Mouse (Mus musculus) kidney, adult 8-10 months (tissue): ENCODE data around the gene Nat14.

ENCODE experiments used
- DNase-seq, 2 experiments: peaks; one replicate each; pipeline ENCODE4 v3.0.0; 2022

Gene Nat14

GRCm38 (mm10) chr7:4920976-4921823 lies 628 bp upstream of the Nat14 start:
- DNase-seq = no peak

DNA sequence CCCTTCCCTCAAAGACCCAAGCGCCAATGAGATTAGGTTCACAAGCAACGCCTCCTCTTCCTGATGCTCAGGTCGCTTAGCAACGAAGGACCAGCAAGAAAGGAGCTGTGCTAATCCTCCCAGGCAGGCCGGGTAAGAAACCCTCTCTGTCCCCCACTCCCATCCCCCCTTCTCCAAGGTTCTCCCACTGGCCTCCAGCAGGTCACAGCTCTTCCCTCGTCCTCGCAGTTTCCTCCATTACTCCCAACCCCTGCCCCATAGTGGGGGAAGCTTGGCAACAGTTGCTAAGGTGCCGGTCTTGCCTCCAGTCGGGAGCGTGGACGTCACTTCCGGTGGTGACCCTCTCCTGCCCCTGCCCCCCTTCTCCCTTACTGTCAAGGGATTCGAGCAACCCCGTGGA lies 680 bp downstream of the Nat14 start:
- DNase-seq = peak; percentile 64 to 66

GRCm38 (mm10) chr7:4922931-4923565 lies 1.2 kb downstream of the Nat14 start:
- DNase-seq = no peak

DNA sequence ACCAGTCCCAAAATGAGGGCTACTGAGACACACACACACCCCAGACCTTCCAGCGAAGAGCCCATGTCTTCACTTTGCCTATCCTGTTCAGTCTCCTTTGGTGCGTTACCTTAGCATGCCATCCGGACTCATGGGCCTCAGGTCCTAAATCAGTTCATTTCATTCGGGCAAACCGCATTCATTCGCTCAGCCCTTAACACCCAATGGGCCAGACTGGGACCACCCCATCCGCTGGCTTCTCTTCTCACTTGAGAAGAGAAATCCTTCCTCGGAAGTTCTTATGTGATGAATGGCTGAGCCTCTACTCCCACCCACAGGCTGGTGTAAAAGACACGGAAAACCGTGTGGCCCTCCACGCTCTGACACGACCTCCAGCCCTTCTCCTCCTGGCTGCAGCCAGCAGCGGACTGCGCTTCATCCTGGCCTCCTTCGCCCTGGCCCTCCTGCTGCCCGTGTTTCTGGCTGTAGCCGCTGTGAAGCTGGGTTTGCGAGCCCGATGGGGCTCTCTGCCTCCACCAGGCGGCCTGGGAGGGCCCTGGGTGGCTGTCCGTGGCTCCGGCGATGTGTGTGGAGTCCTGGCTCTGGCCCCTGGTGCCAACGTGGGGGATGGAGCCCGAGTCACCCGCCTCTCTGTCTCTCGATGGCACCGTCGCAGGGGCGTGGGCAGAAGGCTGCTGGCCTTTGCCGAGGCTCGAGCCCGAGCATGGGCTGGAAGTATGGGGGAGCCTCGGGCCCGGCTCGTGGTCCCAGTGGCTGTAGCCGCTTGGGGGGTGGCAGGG lies 1.9 kb downstream of the Nat14 start:
- DNase-seq = peak in 1 of 2 experiments; percentile 31

GRCm38 (mm10) chr7:4924483-4924882 lies 2.7 kb downstream of the Nat14 start:
- no peak for DNase-seq

- no peak for DNase-seq
These were observed 3.1 kb downstream of the Nat14 start for GRCm38 (mm10) chr7:4924891-4925301.

DNA sequence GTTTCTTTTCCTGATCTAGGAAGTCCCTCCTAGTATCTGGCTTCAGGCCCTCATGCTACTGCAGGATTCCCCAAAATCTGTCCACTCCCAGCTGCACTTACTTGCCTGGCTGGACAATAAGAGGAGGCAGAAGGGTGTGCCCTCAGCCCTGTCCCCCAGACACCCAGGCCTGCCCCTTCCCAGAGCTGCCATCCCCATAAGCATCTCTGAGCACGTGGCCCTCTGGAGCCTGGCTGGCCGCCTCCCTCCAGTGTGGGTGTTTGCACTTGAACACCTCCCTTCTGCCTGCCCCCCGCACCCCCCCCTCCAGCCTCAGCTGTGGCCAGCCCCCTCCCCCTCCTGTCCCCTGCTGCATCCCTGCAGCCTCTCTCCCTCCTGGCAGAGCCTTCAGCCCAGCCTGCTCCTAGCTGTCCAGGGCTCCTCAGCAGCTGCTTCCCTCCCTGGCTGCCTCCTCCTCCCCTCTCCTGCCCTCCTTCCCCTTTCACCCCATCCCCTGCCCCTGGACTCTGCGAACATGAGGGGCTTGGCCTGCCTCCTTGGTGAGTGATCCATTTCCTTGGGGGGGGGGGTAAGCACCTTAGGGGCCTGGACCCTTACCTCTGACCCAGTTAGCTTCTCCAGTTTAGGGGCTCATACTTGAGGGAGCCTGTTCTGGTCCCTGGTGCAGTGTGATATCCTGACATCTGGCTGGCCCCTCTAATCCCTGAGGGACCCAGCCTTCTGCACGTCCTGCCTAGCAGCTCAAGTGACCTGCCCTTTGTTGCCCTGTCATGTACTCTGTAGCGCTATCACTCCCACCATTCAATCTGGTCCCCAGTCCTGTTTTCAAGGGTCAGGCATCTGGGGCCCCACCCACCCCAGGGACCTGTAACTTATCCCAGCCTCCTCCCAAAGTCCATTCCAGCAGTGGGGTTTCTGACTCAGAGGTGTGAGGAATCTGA lies 3.9 kb downstream of the Nat14 start, which contains the start of gene Ssc5d:
TSS of gene Ssc5d (plus strand) at position 345 of the 941 bp plus-strand sequence.
- no peak for DNase-seq

GRCm38 (mm10) chr7:4926849-4927248 lies 5.0 kb downstream of the Nat14 start:
- no peak for DNase-seq

- DNase-seq = no peak
These were observed 5.9 kb downstream of the Nat14 start for GRCm38 (mm10) chr7:4927711-4928110.

DNA sequence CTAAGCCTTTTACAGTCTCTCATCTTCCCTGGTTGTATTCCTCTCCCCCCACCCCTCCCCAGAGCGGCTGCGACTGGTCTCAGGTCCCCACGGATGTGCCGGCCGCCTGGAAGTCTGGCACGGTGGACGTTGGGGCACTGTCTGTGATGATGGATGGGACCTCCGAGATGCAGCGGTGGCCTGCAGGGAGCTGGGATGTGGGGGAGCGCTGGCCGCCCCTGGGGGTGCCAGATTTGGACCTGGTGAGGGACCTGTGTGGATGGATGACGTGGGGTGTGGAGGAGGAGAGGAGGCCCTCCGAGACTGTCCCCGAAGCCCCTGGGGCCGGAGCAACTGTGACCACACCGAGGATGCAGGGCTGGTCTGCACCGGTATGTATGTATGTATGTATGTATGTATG lies 6.5 kb downstream of the Nat14 start:
- no peak for DNase-seq

GRCm38 (mm10) chr7:4933103-4933502 lies 11.3 kb downstream of the Nat14 start:
- no peak for DNase-seq

DNA sequence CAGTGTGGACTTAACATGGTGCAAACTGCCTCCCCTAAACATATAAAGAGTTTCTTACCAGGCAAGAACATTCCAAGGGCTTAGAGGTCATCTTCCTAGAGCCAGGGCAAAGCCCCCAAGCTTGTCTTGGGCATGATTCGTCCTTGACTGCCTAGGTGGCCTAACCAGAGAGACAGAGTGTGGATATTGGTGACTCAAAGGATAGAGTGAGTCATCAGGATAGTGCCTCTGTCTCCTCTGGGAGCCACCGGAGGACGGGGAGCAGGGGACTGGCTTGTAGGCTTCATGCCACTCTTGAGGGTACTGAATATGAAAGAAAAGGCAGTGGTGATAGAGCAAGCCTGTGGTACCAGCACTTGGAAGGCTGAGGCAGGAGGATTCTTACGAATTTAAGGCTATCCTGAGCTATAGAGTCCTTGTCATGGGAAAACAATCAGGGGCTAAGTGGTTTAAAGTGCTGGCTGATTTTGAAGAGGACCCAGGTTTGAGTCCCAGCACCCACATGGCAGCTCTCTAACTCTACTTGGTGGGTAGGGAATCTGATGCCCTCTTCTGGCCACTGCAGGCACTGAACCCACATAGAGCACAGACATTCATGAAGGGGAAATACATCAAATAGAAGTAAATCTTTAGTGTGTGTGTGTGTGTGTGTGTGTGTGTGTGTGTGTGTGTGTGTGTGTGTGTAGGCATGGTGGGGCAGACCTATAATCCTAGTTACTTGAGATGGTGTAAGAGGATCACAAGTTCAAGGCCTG lies 12.5 kb downstream of the Nat14 start:
- no peak for DNase-seq

DNA sequence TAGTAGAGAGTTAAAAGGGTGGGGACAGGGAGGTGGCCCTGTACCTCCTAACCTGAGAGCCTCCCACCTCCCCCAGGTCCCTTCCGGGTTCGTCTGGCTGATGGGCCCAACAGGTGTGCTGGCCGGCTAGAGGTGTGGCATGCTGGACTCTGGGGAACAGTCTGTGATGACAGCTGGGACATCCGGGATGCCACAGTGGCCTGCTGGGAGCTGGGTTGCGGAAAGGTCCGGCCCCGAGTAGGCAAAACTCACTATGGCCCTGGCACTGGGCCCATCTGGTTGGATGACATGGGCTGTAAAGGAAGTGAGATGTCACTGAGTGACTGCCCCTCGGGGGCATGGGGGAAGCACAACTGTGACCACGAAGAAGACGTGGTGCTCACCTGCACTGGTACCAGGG lies 15.0 kb downstream of the Nat14 start:
- no peak for DNase-seq

GRCm38 (mm10) chr7:4937392-4937791 lies 15.6 kb downstream of the Nat14 start:
- no peak for DNase-seq

DNA sequence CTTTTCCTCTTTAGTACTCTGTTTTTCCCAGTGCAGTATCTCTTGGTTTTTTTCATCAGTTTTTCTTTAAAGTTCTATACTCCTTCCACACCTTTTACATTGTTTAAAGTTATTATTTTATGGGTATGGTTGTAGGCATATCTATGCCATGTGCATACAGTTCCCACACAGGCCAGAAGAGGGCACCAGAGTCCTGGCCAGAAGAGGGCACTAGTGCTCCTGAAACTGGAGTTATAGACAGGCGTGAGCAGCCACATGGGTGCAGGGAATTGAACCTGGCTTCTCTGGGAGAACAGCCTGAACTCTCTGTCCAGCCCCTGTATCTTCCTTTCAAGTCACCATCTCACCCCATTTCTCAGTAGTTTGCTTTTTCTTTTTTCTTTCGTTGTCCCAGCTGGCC lies 16.6 kb downstream of the Nat14 start:
- peak; percentile 55 to 85 for DNase-seq

DNA sequence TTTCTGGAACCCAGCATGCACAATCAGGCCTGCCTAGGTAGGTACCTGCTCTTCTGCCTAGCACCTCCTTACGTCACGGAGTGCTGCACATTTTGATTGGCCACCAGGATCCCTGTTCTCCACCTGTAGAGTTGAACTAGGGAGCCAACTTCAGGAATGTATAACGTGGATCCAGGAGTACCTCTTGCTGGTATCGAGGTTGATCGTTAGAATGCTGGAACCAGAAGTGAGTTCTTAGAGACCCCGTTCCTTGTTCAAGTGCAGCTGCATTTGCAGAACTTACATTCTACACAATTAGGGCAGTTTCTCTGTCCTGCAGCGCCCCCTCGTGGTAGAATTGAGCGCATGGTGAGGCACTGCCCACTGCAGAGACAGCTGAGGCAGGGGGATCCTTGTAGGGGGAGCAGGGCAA lies 18.2 kb downstream of the Nat14 start:
- DNase-seq = peak; percentile 86 to 94

GRCm38 (mm10) chr7:4942673-4943072 lies 20.8 kb downstream of the Nat14 start:
- no peak for DNase-seq

GRCm38 (mm10) chr7:4943223-4943815 lies 21.5 kb downstream of the Nat14 start:
- DNase-seq = peak; percentile 94 to 97

DNA sequence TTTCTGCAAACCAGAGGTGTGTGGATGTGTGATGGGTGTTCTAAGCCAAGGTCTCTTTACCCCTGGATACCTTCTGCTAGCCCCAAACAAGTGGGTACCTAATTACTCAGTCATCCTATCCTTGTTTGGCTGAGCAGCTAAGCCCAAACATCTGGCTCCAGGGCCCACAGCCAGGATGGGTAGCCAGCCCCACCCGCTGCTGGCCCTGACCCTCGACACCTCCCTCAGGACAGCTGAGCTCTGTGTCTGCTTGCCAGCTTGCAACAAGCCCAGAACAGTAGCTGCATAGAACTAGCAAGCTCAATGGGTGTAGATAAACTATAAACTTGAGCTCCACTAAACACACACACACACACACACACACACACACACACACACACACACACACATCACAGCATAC lies 26.0 kb downstream of the Nat14 start:
- no peak for DNase-seq

DNA sequence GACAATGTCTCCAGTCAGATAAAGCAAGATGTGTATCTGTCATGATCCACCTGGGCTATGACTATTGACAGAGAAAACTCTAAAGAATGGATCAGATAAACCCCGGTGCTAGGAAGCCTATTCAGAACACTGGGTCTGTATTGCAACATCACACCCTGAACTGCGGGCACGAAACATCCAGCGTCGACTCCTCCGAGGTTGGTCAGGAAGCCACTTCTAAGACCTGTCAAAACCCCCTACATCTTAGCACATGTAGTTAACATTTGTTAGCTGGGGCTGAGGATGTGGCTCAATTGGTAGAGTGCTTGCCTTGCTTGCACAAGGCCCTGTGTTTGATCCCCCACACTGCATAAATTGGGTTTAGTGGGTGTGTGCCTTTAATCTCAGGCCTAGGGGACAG lies 26.6 kb downstream of the Nat14 start:
- DNase-seq = no peak
